Mouse (Mus musculus): ENCODE measurements around the gene Nppa.

Nppa gene

DNA sequence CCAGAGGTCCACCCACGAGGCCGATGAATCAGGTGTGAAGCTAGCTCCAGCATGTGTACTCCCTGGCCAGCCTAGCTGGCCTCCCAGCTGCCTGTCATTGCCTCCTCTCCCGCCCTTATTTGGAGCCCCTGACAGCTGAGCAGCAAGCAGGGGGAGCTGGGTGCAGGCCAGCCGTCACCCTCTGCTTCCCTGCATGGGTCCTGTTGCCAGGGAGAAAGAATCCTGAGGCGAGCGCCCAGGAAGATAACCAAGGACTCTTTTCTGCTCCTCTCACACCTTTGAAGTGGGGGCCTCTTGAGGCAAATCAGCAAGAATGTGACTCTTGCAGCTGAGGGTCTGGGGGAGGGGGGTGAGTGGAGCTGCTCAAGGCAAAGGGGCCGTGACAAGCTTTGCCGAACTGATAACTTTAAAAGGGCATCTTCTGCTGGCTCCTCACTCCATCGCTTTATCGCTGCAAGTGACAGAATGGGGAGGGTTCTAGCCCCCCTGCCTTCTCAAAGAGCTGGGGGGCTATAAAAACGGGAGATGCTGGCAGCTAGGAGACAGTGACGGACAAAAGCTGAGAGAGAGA, at the start of gene Nppa:
Gene Nppa (plus strand): TSS at position 521 of the 571 bp plus-strand sequence.
- WGBS = 33% methylated on average over 12 of the region's 12 CpGs

DNA sequence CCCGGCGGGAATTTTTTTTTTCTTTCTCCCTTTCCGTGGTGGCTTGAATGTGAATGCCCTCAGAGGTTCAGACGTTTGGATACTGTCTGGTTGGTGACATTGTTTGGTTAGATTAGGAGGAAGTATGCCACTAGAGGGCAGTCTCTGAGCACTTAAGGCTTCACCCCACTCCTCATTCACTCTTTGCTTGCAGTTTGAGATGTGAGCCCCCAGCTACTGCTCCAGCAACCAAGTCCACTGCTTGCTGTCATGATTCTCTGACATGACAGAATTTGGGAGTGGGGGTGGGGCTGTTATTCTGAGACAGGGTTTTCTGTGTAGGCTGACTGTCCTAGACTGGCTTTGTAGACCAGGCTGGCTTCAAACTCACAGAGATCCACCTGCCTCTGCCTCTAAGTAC, 46.9 kb upstream of the Nppa start:
- 5% methylated on average over 4 of the region's 4 CpGs for WGBS

DNA sequence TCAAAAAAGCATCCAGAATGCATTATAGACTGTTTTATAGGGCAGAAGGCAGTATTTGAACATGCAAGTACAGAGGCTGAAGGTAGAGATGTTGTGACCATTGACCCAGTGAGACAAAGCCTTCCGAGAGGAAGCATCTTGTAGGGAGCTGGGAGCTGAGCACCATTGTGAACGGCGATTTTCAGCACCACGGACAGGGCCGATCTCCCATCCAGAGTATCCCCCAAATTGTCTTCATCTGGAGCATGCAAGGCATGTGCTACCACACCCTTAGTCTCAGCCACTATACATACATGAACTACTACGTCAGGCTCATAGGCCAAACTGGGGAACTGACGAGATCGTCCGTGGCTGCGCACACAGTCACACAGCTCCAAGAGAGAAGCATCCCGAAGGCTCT, 43.4 kb upstream of the Nppa start:
- WGBS = 68% methylated on average over 11 of the region's 11 CpGs

DNA sequence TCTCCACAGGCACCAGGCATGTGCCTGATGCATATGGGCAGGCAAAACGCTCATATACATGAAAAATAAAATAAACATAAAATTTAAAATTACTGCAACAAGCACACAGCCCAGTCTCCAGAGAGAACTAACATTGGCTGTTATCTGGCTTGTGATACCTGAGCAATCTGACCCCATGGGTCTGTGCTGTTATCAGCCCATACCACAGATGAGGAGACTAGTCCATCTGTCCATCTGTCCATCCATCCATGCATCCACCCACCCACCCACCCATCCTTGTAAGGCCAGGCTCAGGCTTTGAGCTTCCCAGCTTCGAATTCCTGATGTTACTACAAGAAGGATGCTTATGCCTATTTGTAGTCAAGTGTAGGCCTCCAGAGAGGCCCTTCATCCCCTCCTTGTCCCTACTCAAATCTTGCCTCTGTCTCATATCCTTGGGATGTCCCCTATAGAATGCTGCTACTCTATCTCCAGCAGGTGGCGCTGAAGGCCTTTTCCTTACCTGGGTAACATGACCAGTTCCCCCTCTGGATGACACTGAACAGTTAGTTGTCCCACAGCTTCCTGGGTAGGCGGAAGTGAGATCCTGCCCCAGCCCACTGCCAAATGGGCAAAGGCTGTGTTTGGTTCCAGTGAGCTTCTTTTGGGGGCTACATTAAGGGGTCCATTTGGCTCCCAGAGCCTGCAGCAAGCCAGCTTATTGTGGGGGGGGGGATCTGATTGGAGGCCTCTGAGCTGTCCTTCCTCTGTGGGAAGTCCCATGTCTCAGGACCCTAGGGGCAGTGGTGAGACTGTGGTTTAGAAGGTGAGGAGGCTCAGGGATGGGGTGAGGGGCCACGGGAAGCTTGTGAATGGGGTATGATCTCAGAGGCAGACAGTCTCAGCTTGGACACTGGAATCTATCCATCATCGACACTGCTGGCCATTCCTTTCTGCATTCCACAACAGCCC, 40.4 kb upstream of the Nppa start:
- 45% methylated on average over 6 of the region's 6 CpGs for WGBS

DNA sequence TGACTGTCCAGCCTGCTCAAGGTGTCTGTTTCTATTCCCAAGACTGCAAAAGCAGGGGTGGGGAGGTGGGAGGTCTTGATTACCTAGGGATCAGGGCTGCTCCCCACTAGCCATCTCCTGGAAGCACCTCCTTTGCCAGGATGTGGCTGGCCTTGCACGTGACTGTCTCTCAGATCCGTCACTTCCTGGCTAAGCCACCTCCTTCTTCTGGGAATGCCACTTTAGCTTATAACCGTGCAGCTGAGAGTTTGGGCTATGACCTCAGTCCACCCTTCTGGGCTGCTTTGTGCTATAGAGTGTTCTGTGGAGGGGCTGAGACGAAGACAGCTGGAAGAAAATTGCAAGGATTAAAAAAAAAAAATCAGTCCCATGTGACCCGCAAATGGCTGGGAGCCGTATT, 37.7 kb upstream of the Nppa start:
- 51% methylated on average over 6 of the region's 6 CpGs for WGBS

DNA sequence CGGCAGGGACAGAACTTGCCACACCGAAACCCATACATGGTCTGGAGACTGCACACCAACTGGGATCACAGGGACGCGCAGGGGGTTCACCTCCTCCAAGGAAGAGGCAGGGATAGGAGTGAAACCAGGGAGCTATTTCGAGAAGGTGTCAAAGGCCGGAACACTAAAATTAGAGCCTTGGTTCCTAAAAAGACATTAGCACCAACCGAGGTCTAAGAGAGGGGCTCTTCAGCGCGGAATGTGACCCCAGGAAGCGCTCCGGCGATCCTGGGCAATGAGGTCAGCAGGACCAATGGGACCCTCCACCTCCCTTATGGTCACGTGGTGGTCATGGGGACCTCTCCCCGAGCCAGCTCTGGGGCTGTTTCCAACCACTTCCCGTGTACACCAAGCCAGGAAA, 36.9 kb upstream of the Nppa start:
- 89% methylated on average over 15 of the region's 15 CpGs for WGBS

DNA sequence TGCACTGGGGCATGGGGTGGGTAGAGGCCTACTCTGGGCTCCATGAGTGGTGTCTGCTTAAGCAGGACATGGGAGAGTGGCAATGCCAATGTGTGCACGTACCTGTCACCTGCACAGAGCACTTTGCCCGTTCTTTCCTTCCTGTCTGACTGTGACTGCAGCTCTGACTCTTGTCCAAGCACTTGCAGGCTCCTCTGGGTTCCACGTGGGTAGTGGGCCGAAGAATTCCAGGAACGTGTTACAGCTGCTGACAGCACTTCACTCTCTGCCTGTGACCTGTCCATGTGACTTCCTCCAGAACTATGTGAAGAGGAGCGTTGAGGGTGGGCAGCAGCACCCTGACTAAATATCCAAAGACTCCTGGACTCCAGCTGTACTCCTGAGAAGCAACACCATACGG, 34.8 kb upstream of the Nppa start:
- WGBS = 81% methylated on average over 7 of the region's 7 CpGs

DNA sequence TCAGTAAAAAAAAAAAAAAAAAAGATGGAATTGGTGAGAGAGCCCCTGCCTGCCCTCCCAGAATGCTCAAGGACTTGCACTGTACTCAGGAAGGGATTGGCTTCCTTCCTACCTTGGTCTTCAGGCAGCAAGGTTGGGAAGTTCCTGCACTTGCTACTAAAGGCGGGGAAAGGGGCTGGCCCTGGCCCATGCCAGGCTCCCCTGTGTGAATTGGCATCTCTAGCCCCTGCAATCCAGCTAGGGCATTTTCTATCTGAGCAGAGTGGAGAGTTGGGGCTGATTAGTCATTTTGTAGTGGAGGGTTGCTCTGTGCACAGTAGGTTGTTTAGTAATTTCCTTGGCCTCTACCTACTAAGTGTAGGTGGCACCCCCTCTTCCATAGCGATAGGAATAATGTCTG, 31.7 kb upstream of the Nppa start:
- 65% methylated on average over 2 of the region's 2 CpGs for WGBS

DNA sequence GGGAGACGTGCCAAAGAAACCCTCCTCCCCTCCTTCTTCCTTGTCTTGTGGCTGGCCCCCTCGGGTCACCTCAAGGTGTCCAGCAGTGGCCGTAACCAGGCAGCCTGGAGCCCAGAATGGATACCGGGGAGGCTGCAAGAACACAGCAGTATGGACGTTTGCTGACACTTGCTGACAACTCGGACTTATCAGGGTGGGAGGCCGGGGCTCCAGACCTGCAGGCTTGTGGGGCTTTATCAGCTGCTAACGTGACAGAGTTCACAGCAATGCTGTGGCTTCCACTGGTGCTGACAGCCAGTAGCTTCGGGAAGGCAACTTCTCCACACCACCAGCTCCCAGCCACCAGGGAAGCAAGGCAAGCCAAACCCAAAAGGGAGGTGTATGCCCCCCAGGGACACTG, 31.2 kb upstream of the Nppa start:
- WGBS = 64% methylated on average over 9 of the region's 9 CpGs

DNA sequence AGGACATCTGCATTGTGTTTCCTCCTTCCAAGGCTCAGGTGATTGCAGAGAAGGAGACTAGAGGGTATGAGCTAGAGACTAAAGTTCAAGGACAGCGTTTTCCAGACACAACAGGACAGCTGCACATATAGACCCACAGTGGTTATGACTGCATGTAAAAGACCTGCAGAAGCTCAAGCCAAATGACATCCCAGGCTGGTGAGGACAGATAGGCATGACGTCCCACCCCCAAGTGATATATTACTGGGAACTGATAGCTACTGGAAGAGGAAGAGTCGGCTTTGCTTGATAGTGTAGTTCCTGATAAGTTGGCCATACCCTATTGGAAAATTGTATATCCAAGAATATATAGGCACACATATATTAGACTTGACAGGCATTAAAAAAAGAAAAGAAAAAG, 24.3 kb upstream of the Nppa start:
- 85% methylated on average over 3 of the region's 3 CpGs for WGBS

DNA sequence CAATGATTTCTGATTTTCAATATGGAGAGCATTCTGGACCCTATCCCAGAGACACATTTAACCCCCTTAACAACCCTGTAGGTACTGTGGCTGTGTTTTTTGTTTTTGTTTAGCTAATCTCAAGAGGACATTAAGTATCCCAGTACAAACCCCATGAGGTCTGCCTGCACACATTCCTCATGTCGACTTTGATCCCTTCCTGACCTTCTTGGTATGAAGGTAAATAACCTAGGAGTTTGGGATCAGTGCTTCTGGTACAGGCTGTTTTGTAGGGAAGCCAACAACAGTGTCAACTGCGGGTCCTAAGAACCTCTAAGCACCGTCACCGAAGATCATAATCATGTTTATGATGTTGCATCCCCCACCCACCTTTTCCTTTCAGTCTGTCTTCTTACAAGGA, 22.8 kb upstream of the Nppa start:
- 79% methylated on average over 4 of the region's 4 CpGs for WGBS

DNA sequence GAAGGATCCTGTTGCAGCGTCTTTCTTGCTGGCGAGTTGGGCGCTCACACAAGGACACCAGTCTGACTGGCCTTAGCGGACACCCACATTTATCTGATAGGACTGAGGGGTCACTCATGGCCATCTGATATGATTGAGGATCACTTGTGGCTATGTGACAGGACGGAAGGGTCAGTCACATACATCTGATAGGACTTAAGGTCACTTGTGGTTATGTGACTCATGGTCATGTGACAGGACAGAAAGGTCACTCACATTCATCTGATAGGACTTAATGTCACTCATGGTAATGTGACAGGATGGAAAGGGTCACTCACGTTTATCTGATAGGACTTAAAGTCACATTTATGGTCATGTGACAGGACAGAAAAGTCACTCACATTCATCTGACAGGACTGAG, 22.1 kb upstream of the Nppa start:
- 91% methylated on average over 6 of the region's 6 CpGs for WGBS

DNA sequence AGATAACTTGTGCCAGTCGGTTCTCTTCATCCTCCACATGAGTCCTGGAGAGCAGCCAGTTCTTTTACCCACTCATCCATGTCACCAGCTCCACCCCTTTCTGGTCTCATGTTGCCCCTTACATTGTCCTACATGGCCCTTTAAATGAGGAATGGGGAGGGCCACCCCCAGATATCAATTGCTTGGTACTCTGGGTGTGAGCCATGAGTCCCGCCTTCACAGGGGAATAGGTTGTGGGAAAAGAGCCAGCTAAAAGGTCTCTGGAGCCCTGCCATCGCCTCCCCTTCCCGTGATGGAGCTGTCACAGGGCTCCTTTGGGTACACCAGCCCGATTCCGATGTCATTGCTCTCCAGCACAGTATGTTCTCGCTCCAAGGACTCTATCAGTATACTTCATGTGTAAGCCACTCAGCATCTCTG, 21.1 kb upstream of the Nppa start:
- WGBS = 51% methylated on average over 7 of the region's 7 CpGs

DNA sequence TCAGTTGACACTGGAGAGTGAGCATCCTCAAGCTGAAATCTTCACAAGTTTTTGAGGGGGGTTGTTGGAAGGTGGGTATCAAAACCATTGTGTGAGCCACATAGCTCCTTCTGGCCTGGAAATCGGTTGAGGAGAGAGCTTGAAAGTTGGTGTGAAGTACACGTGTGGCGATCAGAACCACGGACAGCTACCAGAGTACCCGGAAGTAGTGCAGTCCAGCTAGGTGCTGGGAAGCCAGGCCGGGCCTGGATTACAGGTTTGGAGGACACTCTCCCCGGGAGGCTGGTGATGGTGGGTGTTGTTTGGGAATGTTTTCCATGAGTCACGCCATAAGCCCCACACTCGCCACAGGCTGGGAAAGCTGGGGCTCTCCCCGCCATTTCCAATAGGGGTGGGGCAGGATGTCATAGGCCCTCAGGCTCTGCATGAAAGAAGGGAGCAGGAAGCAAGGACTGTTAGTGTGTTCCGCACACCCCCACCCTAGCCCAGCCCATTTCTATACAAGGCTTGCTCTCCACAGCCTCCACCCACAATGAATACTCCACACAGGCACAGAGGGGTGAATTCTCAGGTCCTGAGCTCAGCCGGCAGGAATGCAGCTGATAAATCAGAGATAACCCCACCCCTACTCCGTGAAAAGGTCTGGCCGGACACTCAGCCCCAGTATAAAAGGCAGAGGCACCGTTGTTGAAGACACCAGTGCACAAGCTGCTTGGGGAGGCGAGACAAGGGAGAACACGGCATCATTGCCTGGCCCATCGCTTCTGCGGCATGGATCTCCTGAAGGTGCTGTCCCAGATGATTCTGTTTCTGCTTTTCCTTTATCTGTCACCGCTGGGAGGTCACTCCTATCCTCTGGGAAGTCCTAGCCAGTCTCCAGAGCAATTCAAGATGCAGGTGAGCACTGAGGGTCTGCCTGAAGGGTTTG, 15.1 kb upstream of the Nppa start, which contains the start of gene Nppb:
Gene Nppb (plus strand): TSS at position 584 of the 928 bp plus-strand sequence.
- 55% methylated on average over 20 of the region's 20 CpGs for WGBS

DNA sequence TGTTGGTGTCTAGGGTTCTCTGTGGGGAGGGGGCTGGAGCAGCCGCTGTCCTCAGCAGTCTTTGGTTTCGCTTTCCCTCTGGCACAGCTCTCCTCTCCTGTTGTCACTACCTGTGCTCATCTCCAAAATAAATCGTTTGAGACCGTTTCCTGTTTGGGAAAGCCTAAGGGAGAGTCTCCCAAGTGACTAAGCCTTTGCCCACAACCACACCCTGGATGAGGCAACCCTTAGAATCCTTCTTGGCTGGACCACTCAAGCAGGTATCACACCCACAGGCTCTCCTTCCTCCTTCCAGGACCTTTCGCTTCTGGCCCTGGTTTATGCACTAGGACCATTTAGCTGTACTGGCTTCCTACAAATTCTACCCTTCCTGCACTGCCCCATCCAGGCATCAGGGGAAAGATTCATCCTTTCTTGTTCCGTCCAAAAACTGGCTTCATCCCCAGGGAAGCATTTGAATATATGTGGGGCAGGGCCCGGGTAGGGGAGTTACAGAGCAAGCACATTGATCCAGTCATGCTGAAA, 6.9 kb upstream of the Nppa start:
- WGBS = 65% methylated on average over 7 of the region's 7 CpGs

DNA sequence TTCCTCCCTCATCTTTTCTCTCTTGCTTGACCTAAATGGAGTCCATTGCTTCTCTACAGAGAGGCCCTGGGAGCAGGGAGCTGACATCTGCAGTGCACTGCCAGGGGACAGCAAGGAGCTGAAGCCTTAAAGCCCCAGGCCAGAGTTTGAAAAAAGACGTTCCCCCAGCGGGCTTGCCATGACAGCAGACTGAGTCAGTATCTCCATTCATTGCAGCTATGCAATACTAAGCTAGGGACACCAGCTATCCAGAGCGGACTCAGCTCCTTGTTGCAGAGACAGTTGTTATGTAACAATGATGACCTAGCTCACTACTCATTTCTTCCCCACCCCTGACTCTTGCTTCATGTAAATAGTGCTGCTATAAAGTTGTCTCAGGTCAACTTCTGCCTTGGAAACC, 5.2 kb upstream of the Nppa start:
- WGBS = 72% methylated on average over 3 of the region's 3 CpGs

DNA sequence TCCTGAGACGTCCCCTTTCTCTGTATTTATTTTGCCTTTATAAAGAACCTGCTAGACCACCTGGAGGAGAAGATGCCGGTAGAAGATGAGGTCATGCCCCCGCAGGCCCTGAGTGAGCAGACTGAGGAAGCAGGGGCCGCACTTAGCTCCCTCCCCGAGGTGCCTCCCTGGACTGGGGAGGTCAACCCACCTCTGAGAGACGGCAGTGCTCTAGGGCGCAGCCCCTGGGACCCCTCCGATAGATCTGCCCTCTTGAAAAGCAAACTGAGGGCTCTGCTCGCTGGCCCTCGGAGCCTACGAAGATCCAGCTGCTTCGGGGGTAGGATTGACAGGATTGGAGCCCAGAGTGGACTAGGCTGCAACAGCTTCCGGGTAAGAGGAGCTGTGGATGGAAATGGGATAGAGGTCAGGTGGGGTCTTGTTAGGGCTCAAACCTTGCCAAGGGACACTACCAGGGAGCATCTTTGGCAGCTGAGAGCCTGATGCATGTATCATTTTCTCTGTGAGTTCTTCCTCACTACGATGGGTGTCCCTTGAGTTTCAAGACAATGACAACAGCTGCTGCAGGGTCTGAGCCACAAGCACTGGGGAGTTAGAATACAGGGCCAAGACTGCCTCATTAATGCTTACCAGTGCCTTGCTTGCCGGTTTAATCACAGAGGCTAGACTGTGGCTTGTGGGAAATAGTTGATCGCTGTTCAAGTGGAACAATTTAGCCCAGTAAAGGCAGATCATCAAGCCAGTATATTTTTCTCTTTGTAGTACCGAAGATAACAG, 679 bp downstream of the Nppa start:
- 78% methylated on average over 17 of the region's 17 CpGs for WGBS

DNA sequence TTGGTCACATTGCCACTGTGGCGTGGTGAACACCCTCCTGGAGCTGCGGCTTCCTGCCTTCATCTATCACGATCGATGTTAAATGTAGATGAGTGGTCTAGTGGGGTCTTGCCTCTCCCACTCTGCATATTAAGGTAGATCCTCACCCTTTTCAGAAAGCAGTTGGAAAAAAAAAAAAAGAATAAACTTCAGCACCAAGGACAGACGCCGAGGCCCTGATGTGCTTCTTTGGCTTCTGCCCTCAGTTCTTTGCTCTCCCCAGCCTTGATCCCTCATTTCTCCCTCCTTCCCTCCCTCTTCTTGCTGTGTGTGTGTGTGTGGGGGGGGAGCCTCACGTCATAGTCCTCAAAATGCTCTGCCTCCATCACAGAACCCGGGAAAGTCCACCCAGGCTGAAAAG, 1.3 kb downstream of the Nppa start:
- WGBS = 44% methylated on average over 8 of the region's 8 CpGs

DNA sequence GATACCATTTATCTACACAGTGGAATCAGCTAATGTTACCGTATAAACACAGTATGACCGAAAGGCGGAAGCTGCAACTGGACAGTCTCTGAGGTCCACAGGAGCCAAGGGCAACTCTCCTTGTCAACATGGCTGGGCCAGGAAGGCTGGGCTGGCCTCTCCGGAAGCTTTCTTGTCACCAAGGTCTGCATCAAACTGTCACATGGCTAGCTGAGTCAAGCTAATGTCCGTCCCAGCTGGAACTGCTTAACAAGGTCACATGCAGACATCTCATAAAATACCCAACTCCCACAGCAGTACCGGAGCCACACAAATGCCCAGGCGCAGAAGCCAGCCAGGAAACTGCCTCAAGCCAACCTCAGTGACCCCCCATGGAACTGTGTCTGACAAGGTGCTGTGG, 3.8 kb downstream of the Nppa start:
- 79% methylated on average over 7 of the region's 7 CpGs for WGBS

DNA sequence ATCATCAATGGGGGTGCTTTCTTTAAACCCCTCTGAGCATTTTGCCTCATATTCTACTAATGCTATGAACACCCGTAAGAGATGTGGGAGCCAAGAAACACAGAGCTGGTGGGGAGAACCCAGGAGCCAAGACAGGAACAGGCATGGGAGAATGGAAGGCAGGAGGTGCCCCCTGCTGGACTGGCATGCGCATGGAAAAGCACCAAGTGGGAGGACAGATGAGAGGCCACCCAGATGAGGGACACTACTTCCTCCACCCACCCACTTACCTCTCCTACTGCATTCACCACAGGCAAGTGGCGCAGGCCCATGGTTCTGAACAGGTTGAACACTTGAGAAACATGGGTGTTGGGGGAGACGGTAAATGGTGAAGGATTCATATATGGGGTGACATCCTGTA, 7.9 kb downstream of the Nppa start:
- 44% methylated on average over 4 of the region's 4 CpGs for WGBS

DNA sequence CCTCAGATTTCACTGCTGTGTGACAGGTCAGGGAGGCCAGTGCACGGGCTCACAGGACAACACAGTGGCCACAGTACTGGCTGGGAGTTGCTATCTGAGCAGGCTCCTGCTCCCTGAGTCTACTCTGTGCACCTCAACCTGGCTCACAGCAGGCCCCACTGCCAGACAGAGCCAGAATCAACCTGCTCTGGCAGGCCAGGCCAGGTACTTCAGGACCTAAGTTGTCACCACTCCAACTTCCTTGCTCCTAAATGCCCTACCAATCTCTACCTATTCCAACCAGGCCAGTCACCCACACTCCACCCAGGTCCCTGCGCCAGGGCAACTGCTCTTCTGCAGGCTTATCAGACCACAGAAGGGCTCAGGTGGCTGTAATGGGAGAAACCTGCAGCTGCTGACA, 9.1 kb downstream of the Nppa start:
- 95% methylated on average over 2 of the region's 2 CpGs for WGBS

Data from cerebral cortex, adult 2 months (tissue).